In genomic region chr11:34840283-34840682, GRCm38 (mm10) we compare ENCODE assay signal across 27 mouse cellular contexts.
"Had no signal": no experiment of that assay in that cellular context is flagged by ENCODE, and none has a peak within 500 bp of the region (broad histone marks: within the 10 kb centered on the region; RNA-seq: fewer than 3 reads in every experiment).

No protein-coding gene starts in this region.

- H3K9ac ChIP-seq: heart, embryonic 13.5 days; heart, embryonic 15.5 days; hindbrain, embryonic 12.5 days; hindbrain, embryonic 14.5 days; intestine, embryonic 15.5 days; limb, embryonic 12.5 days; liver, embryonic 13.5 days had no signal

- H3K4me3 ChIP-seq: gastrocnemius, adult 2 months; heart, adult 2 months; heart, embryonic 13.5 days; heart, embryonic 15.5 days; hindbrain, embryonic 10.5 days; hindbrain, embryonic 12.5 days; intestine, embryonic 15.5 days; layer of hippocampus, adult 2 months; left cerebral cortex, adult 2 months; limb, embryonic 10.5 days; limb, embryonic 12.5 days; liver, embryonic 13.5 days had no signal

- H3K36me3 ChIP-seq: heart, embryonic 13.5 days; heart, embryonic 15.5 days; hindbrain, embryonic 10.5 days; hindbrain, embryonic 12.5 days; intestine, embryonic 15.5 days; limb, embryonic 10.5 days; limb, embryonic 12.5 days; liver, embryonic 13.5 days had no signal

- H3K27ac ChIP-seq: gastrocnemius, adult 2 months; heart, adult 2 months; heart, embryonic 13.5 days; heart, embryonic 15.5 days; hindbrain, embryonic 10.5 days; hindbrain, embryonic 12.5 days; hindbrain, embryonic 14.5 days; intestine, embryonic 15.5 days; layer of hippocampus, adult 2 months; left cerebral cortex, adult 2 months; limb, embryonic 10.5 days; limb, embryonic 12.5 days; liver, embryonic 13.5 days had no signal

- H3K4me2 ChIP-seq: heart, embryonic 11.5 days; heart, embryonic 13.5 days; heart, embryonic 15.5 days; hindbrain, embryonic 12.5 days; hindbrain, embryonic 14.5 days; intestine, embryonic 15.5 days; limb, embryonic 12.5 days; liver, embryonic 11.5 days; liver, embryonic 13.5 days had no signal

- H3K9me3 ChIP-seq: heart, embryonic 13.5 days; heart, embryonic 15.5 days; hindbrain, embryonic 10.5 days; hindbrain, embryonic 12.5 days; intestine, embryonic 15.5 days; limb, embryonic 10.5 days; limb, embryonic 12.5 days; liver, embryonic 13.5 days had no signal

- H3K4me1 ChIP-seq: hindbrain, embryonic 10.5 days; hindbrain, embryonic 12.5 days; intestine, embryonic 15.5 days; limb, embryonic 12.5 days had no signal

- H3K27me3 ChIP-seq: heart, embryonic 15.5 days; hindbrain, embryonic 12.5 days; intestine, embryonic 15.5 days; liver, embryonic 13.5 days had no signal

- ATAC-seq: forebrain, embryonic 16.5 days; hindbrain, embryonic 16.5 days; inflammation-experienced regulatory T-cells, adult 6 months; intestine, embryonic 15.5 days; intestine, postnatal 0 days had no signal

- DNase-seq: gastrocnemius, adult 2 months; gastrocnemius, postnatal 10 days; gastrocnemius, postnatal 25 days; heart, adult 2 months; heart, postnatal 4 days; kidney, adult 2 months; kidney, adult 9 months; kidney, postnatal 25 days; kidney, postnatal 4 days; liver; liver, embryonic 13.5 days had no signal
